Mouse (Mus musculus): ENCODE data around the gene Wee1.
"Not testable (repeated sequence)": the region's sequence is repeated elsewhere in the genome, so short reads cannot be mapped to it uniquely, and the experiment has no call there.

Gene Wee1

GRCm38 (mm10) chr7:110121516-110122288 is at the start of gene Wee1:
Wee1 (plus strand) TSS chr7:110122046.
- DNase-seq, result peak; percentile 100

GRCm38 (mm10) chr7:110078168-110078567 is 43.7 kb upstream of the Wee1 start:
- no peak for DNase-seq

- peak; percentile 78 for DNase-seq
Observed at GRCm38 (mm10) chr7:110083386-110084165, 38.3 kb upstream of the Wee1 start.

- no peak for DNase-seq
Observed at GRCm38 (mm10) chr7:110085217-110085616, 36.6 kb upstream of the Wee1 start.

- DNase-seq, result peak; percentile 37
Observed at GRCm38 (mm10) chr7:110087914-110088313, 33.9 kb upstream of the Wee1 start.

- no peak for DNase-seq
Observed at GRCm38 (mm10) chr7:110091670-110092069, 30.2 kb upstream of the Wee1 start.

GRCm38 (mm10) chr7:110096332-110096731 is 25.5 kb upstream of the Wee1 start:
- no peak for DNase-seq

DNA sequence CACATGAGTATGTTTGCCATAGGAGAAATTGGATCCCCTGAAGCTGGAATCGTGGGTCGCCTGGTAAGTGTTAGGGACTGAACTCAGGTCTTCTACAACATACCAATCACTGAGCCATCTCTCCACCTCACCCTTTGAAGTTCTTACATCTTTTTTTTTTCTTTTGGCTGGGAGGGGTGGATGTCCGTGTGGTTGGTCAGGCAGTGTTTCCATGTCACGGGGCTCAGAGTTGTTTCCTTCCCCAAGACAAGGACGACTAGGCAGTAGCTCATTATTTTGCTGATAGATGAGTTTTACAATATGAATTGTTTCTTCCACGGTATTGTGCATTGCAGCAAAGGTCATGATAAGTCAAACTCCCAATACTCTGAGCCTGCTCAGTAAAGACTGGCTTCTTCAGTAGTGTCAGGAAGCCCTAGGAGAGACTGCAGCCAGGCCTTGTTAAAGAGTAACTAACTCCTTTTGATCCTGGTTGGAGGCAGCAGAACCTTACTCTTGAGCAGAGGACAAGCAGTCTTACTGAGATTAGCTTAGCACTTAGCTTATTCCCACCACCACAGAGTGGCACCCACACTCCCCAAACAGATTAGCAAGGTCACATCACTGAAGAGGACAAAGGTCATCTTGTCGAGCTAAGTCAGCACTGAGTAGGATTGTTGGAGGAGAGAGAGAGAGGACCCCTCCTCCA is 24.6 kb upstream of the Wee1 start:
- DNase-seq, result peak; percentile 90

GRCm38 (mm10) chr7:110100854-110101253 is 21.0 kb upstream of the Wee1 start:
- DNase-seq, result no peak

GRCm38 (mm10) chr7:110101266-110101665 is 20.6 kb upstream of the Wee1 start:
- DNase-seq, result no peak

- peak; percentile 85 for DNase-seq
Observed at GRCm38 (mm10) chr7:110105041-110105440, 16.8 kb upstream of the Wee1 start.

- no peak for DNase-seq
Observed at GRCm38 (mm10) chr7:110106633-110107032, 15.2 kb upstream of the Wee1 start.

DNA sequence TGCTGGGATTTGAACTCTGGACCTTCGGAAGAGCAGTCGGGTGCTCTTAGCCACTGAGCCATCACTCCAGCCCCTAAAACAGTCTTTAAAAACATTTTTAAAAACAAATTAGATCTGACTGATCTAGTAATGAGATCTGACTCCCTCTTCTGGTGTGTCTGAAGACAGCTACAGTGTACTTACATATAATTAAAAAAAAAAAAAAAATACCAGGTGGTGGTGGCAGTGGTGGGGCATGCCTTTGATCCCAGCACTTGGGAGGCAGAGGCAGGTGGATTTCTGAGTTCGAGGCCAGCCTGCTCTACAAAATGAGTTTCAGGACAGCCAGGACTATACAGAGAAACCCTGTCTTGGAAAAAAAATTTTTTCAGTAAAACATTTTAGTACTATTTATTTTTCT is 13.3 kb upstream of the Wee1 start:
- not testable (repeated sequence) for DNase-seq

DNA sequence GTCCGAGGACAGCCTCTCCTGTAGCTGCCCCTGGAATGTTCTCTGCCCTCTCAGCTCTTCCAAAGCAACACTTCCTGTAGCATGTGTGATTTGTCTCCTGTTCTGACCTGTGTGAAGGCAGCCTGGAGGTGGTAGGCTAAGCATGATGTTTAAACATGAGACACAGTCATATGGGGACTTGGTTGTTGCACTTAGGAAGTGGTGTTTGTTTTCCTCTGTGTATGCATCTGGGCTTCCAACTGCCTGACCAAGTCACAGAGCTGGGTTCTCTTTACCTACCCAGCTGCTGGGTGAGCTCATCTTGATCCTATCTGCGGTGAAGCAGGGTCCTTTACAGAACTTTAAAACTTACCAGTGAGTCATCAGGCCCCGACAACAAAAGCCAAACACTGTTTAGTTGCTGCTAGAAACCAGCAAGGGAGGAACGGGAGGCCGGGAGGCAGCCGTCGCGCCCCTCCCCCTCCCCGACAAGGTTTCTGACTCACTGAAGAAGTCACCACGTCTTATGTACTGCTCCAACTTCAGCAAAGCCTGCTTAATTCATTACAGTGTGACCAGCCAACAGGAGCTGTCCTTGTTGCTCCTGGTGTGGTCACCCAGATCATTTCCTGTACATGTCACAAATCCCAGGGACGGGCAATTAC is 12.8 kb upstream of the Wee1 start:
- peak; percentile 51 for DNase-seq

GRCm38 (mm10) chr7:110110061-110110656 is 11.7 kb upstream of the Wee1 start:
- no peak for DNase-seq

GRCm38 (mm10) chr7:110114699-110115098 is 7.1 kb upstream of the Wee1 start:
- no peak for DNase-seq

- DNase-seq, result peak; percentile 79
Observed at GRCm38 (mm10) chr7:110116731-110117291, 5.0 kb upstream of the Wee1 start.

DNA sequence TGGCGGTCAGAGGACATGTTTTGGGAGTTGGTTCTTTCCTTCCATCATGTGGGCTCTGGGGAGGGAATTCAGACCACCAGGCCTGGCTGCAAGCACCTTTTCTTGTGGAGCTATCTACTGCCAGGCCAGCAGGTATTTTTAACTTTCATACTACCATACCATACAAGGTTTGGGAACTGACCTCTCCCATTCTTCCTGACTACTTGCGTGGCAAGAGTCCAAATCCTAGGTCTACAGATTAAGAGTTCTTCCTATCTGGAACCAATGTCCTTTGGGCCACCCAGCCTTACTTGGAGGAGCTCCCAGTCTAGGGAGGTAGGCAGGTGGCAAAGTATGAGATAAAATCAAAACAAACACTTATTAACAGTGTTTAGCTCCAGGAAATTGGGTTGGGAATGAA is 3.4 kb upstream of the Wee1 start:
- DNase-seq, result no peak

DNA sequence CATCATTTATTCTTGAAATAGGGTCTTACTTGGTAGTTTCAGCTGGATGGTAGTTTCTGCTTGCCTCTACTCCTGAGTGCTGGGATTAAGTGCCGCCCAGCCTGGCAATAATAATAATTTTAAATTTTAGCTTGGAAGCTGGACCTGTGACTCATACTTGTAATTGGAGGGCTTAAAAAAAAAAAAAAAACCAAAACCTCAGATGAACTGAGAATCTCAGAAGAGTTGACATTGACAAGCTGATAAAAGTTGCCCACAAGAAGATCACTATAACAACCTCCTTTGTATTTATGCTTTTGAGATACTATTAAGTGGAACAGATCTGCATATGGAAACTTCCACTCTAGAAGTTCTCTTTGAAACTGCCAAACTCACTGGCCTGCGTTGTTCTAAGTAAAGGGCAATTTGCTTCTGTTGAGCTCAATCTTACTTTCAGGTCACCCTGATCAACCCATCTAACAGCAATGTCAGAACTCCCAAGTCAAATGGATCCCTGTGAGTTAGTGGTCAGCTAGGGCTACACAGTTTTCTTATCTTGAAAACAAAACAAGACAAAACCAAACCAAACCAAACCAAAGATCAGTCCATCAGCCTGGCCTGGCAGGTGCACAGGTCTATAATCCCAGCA is 1.6 kb upstream of the Wee1 start:
- DNase-seq, result no peak

DNA sequence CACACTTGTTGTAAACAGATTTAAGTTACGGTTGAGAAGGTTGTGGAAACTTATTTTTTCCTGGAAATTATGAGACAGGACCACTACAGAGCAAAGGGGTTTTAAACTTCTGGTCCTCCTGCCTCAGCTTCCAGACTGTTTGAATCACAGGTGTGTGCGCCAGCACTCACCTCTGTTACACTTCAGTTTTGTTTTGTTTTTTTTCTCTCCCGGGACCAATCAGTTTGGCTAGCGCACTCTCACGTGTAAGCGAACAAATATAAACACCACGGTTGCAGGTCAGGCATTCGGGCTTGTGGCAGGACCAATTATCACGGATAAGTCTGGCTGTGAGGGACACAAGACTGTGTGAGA is 707 bp upstream of the Wee1 start:
- DNase-seq, result no peak

- no peak for DNase-seq
Observed at GRCm38 (mm10) chr7:110122289-110122564, 381 bp downstream of the Wee1 start.
